In genomic region chr12:72757086-72757485, GRCm38 (mm10) we compare ENCODE assay signal across 8 mouse cellular contexts. TPM values are rescaled to one million over a fixed set of nuclear protein-coding genes. Genes with fewer than 3 reads are reported as not detected.
DNase-seq lines count a peak whose midpoint lies in the region; ATAC-seq and TF ChIP-seq lines count a peak whose summit lies in the region.

Gene Ppm1a (plus strand): TSS chr12:72757455.

- TF ChIP-seq CTCF in midbrain, postnatal 0 days (IDR thresholded peaks at IDR 0.05), result no peak

- no peak within 1 kb of the TSS for H3K4me3 ChIP-seq in embryonic facial prominence, embryonic 12.5 days
- no peak within 1 kb of the TSS for H3K4me3 ChIP-seq in heart, embryonic 12.5 days
- no peak within 1 kb of the TSS for H3K4me3 ChIP-seq in midbrain, postnatal 0 days (ENCODE audit: low read depth, low read length)

- intact Hi-C loops in left cerebral cortex, postnatal 10 days (cut with DNase I), result no loop called here

- no peak for DNase-seq in urinary bladder, adult 2 months (ENCODE audit: low spot score)
- DNase-seq in urinary bladder, postnatal 4 days (ENCODE audit: low spot score in 2 of 2), result no peak
- peak in 1 of 2 experiments; percentile 31 for DNase-seq in left cerebral cortex, postnatal 10 days (ENCODE audit: extremely low spot score in 1 of 2, low spot score in 2 of 2)
- DNase-seq in midbrain, postnatal 0 days (ENCODE audit: low spot score), result no peak
- no peak for DNase-seq in Muller cell, postnatal 12 days (ENCODE audit: inconsistent ontology term)
- no peak for DNase-seq in urinary bladder, postnatal 25 days (ENCODE audit: low spot score)

- H3K9ac ChIP-seq in embryonic facial prominence, embryonic 12.5 days, result no peak within 1 kb of the TSS
- no peak within 1 kb of the TSS for H3K9ac ChIP-seq in heart, embryonic 12.5 days
- H3K9ac ChIP-seq in midbrain, postnatal 0 days (replicated peaks; ENCODE audit: low read length, poor library complexity, severe bottlenecking), result no peak within 1 kb of the TSS

- no peaks in the 10 kb centered on the region for H3K36me3 ChIP-seq in embryonic facial prominence, embryonic 12.5 days
- H3K36me3 ChIP-seq in heart, embryonic 12.5 days, result no peaks in the 10 kb centered on the region
- no peaks in the 10 kb centered on the region for H3K36me3 ChIP-seq in midbrain, postnatal 0 days (ENCODE audit: insufficient read depth, low read length)

- peak within 1 kb of the TSS; percentile 63 for H3K27ac ChIP-seq in embryonic facial prominence, embryonic 12.5 days
- H3K27ac ChIP-seq in heart, embryonic 12.5 days (ENCODE audit: poor library complexity, severe bottlenecking), result no peak within 1 kb of the TSS
- H3K27ac ChIP-seq in midbrain, postnatal 0 days (ENCODE audit: low read depth, low read length), result no peak within 1 kb of the TSS

- ATAC-seq in embryonic facial prominence, embryonic 12.5 days (ENCODE audit: insufficient number of reproducible peaks, insufficient read depth, low FRiP score, low TSS enrichment), result no peak
- no peak for ATAC-seq in heart, embryonic 12.5 days (ENCODE audit: insufficient number of reproducible peaks, low FRiP score)
- no peak for ATAC-seq in midbrain, postnatal 0 days (ENCODE audit: low FRiP score)

- H3K9me3 ChIP-seq in embryonic facial prominence, embryonic 12.5 days, result no peaks in the 10 kb centered on the region
- H3K9me3 ChIP-seq in heart, embryonic 12.5 days (replicated peaks), result no peaks in the 10 kb centered on the region
- H3K9me3 ChIP-seq in midbrain, postnatal 0 days (ENCODE audit: low read length), result no peaks in the 10 kb centered on the region

- no peak within 1 kb of the TSS; the same call in 1 of the 2 replicates for H3K4me2 ChIP-seq in embryonic facial prominence, embryonic 12.5 days (replicated peaks)
- no peak within 1 kb of the TSS for H3K4me2 ChIP-seq in heart, embryonic 12.5 days
- no peak within 1 kb of the TSS for H3K4me2 ChIP-seq in midbrain, postnatal 0 days (ENCODE audit: low read depth, low read length, poor library complexity, severe bottlenecking)

- 2% methylated on average over 4 of the region's 4 CpGs for WGBS in embryonic facial prominence, embryonic 12.5 days
- 12% methylated on average over 4 of the region's 4 CpGs for WGBS in heart, embryonic 12.5 days
- WGBS in midbrain, postnatal 0 days, result 20% methylated on average over 4 of the region's 4 CpGs

- peaks cover 21% of the 10 kb centered on the region for H3K4me1 ChIP-seq in embryonic facial prominence, embryonic 12.5 days
- H3K4me1 ChIP-seq in heart, embryonic 12.5 days (replicated peaks), result peaks cover 23% of the 10 kb centered on the region
- no peaks in the 10 kb centered on the region for H3K4me1 ChIP-seq in midbrain, postnatal 0 days (ENCODE audit: insufficient read depth, low read length)

- H3K27me3 ChIP-seq in embryonic facial prominence, embryonic 12.5 days, result no peaks in the 10 kb centered on the region
- H3K27me3 ChIP-seq in heart, embryonic 12.5 days (replicated peaks), result no peaks in the 10 kb centered on the region
- no peaks in the 10 kb centered on the region for H3K27me3 ChIP-seq in midbrain, postnatal 0 days (ENCODE audit: insufficient read depth, low read length)

RNA-seq across cellular contexts. Expression of gene Ppm1a, which starts in this region (rescaled TPM):
- polyA plus RNA-seq in urinary bladder, adult 2 months (2012; rRNA removed), result 143 and 155 TPM in 2 replicates
- 81.4 and 83.7 TPM in 2 replicates for polyA plus RNA-seq in embryonic facial prominence, embryonic 12.5 days (2016; fragmentation: Nextera tagmentation; extraction: Ambion mirVana)
- polyA plus RNA-seq in heart, embryonic 12.5 days (2016; fragmentation: Nextera tagmentation; extraction: Ambion mirVana), result 65.0 and 65.4 TPM in 2 replicates
- total RNA-seq in left cerebral cortex, postnatal 10 days (2021), result 100 to 1,000 TPM; 265 TPM
- total RNA-seq in midbrain, postnatal 0 days (2014; rRNA removed), result 170 and 198 TPM in 2 replicates
- 70.6 and 79.3 TPM in 2 replicates for polyA plus RNA-seq in midbrain, postnatal 0 days (2015; fragmentation: Nextera tagmentation; extraction: Ambion mirVana)
